Mouse (Mus musculus) large intestine, adult 2 months (tissue): ENCODE measurements at regions not wholly inside any gene's neighbourhood (a gene's known extent, or its start where the extent isn't known, plus 50 kb on each side); places are given as distances from the start of the nearest gene placed in this dataset.

Experiments used
- DNase-seq: peaks from one replicate; pipeline ENCODE4 v3.0.0-alpha.2; 2012; ENCODE audit warnings: low read depth, low spot score
- WGBS: fragments of 180-500 bp; shearing (Covaris S2); methylation state at CpG from one replicate; pipeline ENCODE4 v1.1.7; 2018; 5-methylcytosine and 5-hydroxymethylcytosine counted together

DNA sequence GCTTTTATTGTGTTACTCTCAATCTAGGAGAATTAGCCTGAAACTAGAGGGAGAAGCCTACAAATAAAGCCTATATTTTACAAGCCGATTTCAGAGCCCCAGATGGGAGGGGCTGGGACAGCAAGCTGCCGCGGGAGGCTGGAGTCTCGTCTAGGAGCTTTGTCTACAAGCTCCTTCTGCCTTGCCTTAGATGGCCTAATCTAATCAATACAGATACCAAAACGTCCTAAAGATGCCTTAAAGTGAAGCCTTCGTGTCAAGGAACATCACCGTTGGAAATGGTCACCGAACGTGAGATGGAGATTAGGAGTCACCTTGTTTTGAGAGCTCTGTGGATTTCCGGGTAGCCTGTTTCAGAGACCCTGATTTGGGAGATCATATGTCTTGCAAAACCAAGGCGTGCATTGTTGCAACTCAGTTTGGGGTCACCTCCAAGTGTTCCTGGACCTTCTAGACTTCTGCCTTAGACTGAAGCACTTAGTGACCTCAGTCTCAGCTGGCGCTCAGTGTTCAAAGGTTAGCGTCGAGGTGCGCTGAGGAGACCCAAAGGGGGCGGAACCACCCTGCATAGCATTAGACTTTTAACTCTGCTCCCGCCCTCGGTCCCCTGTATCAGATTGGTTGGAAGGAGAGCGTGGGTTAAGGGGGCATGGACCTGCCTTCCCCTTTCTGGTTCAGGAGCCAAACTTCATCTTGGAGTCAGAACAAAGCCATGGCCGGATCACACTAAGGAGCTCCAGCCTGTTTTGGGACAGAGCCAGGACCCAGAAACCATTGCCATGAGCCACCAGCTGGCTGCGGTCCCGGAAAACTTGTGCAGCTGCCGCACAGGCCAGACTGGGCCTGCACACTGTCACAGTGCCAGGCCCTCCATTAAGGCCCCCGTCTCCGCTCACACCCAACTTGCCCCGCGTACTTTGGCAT lies 174.9 kb upstream of the Jmjd1c start:
- DNase-seq, result peak; percentile 85
- WGBS, result 5% methylated on average over 27 of the region's 27 CpGs

GRCm38 (mm10) chr10:66921776-66922175 lies 174.1 kb upstream of the Jmjd1c start:
- peak; percentile 33 for DNase-seq
- WGBS, result 16% methylated on average over 6 of the region's 6 CpGs

GRCm38 (mm10) chr10:66922314-66922713 lies 173.6 kb upstream of the Jmjd1c start:
- DNase-seq, result no peak
- 43% methylated on average over 6 of the region's 6 CpGs for WGBS

DNA sequence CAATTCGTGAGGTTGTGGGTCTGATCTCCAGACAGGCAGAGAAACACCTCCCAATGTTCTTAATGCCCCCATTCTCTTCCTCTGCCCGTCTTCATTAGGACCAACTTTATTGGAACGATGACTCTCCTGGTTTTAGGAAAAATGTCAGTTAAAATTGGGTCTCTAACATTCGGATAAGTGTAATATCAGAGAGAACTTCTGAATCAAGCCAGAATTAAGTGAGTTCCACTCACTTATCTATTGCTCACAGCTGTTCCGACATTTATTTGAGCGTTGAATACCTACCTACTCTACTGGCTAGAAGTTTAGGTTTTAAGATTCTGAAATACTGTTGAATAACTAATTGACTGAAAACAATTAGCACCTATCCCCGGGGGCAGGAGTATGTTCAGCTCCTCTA lies 172.0 kb upstream of the Jmjd1c start:
- 93% methylated on average over 7 of the region's 7 CpGs for WGBS
- DNase-seq, result no peak

DNA sequence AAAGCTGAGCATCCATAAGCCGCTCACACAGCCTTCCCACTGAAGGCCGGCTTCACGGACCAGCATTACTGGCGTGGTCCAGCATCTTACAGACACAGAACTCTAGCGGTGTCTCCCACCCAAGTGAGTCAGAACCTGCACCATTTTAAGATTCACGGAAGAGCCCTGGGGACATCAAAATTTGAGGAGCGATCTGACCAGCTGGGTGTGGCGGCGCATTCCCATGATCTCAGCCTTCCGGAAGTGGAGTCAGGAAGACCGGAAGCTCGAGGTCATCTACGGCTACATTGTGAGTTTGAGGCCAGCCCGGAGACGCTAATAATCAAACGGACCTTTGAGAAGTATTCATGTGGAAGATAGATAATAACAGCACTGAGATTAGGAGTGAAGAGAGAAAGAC lies 171.5 kb upstream of the Jmjd1c start:
- no peak for DNase-seq
- 95% methylated on average over 16 of the region's 16 CpGs for WGBS

GRCm38 (mm10) chr10:66925553-66926127 lies 170.3 kb upstream of the Jmjd1c start:
- no peak for DNase-seq
- 60% methylated on average over 6 of the region's 6 CpGs for WGBS

DNA sequence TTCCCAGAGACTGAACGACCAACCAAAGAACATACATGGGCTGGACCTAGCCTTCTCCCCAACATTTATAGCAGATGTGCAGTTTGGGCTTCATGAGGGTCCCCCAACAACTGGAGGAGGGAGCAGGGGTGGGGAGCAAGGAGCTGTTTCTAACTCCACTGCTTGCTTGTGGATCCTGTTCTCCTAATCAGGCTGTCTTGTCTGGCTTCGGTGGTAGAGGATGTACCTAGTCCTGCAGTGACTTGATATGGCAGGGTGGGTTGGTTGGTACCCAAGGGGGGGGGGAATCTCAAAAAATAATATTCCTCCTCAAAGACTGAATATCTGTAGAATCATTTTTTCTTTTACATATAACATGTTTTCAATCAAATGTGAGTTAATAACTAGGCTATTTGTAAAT lies 168.3 kb upstream of the Jmjd1c start:
- 85% methylated on average over 2 of the region's 2 CpGs for WGBS
- no peak for DNase-seq

GRCm38 (mm10) chr10:66928211-66928990 lies 167.5 kb upstream of the Jmjd1c start:
- peak; percentile 36 for DNase-seq
- WGBS, result 32% methylated on average over 6 of the region's 6 CpGs

DNA sequence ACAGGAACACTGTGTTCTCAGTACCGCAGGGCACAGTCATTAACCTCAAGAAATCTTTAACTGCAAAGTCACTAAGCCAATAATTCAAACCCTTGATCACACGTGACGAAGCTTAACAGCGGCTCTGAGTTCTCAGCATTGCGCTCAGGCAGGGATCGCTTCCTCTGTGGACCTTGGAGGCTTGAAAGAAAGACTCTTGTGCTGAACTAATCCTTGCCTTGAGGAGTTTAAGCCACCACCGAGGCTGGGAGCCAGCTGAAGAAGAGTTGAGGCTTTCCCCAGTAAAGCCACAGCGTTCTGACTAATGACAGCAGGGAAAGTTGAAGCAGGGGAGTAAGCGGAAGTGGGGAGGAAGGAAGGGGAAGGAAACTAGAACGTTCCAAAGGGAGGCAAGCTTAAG lies 165.4 kb upstream of the Jmjd1c start:
- no peak for DNase-seq
- WGBS, result 60% methylated on average over 10 of the region's 10 CpGs

DNA sequence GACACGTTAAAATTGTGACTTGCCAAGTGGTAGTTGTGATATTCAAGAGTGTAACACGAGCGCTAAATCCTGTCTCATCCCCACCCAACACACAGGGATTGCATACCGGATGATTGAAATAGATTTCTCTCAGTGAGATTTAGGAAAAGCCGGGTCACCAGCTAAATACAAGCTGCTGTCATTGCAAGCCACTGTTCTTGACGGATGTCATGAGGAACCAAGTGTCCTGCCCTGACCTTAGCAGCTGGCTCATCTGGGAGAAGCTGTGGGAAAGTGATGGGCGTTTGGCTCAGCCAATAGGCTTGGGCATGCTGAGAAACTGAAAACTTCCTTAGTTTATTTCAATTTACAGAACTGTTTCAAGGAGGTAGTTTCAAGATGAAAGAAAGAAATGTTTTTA lies 164.4 kb upstream of the Jmjd1c start:
- DNase-seq, result no peak
- 74% methylated on average over 7 of the region's 7 CpGs for WGBS

DNA sequence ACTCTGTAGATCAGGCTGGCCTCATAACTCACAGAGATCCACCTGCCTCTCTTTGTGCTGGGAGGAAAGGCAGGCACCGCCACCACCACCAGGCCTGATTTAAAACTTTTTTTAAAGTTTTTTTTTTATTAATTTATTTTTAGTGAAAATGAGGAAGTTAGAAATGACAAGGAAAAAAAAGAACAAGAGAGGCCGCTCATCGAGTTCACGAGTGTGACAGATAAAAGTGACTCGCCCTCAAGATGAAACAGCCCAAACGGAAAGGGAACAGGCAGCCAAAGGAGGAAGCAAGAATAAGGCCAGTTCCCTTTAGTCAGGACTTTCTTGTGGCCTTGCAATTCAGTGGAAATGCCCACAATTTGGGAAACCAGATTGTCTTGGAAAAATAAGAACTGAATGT lies 163.4 kb upstream of the Jmjd1c start:
- 47% methylated on average over 6 of the region's 6 CpGs for WGBS

DNA sequence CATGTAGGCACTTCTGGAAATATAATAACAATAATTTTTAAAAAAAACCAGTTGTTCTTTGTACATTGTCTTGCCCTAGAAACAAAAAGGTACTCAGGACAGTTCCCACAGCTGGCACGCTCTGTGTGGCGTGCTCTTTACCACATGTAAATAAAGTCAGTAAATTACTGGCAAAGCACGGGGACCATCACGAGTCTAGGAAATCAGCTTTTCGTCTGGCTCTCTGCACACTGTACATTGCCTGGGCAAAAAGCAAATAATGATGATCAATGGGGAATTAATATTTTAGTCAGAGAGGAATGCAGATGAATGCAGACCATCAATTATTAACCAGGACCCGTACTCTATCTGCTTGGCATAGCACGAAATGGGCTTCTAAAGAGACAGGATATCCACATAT lies 162.2 kb upstream of the Jmjd1c start:
- no peak for DNase-seq
- WGBS, result 82% methylated on average over 7 of the region's 7 CpGs

More for the DNA sequence above, 163.4 kb upstream of the Jmjd1c start:
- DNase-seq, result no peak

DNA sequence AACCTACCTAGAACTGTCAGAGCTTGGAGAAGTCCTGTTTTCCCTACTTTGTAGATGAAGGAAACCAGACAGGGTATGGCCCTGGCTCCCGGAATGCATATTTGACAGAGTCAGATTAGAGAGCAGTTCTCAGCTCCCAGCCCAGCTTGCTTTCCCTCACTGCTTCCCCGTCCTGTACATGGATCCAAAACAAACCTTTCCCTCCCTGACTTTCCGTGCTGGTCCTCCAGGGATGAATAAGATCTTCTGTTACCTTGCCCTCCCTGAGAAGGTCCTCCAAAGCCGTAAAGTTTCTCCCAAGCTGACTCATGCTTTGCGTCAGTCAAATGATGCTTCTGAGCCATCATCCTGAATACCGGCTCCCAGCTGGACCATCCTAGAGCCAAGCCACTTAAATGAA lies 160.2 kb upstream of the Jmjd1c start:
- 49% methylated on average over 6 of the region's 6 CpGs for WGBS

DNA sequence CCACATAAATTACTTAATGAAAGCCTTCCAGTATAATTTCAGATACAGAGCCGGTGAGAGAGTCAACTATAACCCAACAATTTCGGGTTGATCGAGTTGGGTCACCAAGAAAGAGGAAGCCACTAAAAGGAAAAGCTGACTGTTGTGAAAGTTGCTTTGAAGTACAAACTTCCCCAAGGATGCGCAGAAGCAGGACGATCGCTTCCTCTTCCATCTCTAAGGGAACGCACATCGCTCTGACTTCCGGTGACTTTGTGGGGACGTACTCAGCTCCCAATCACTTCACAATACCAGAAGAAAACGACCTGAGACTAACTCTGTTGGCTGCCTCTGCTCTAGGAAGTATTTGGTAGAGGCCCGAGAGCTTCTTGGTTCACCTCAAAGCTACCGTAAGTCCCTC lies 158.8 kb upstream of the Jmjd1c start:
- 84% methylated on average over 13 of the region's 13 CpGs for WGBS
- DNase-seq, result no peak

More for the DNA sequence above, 160.2 kb upstream of the Jmjd1c start:
- DNase-seq, result no peak

DNA sequence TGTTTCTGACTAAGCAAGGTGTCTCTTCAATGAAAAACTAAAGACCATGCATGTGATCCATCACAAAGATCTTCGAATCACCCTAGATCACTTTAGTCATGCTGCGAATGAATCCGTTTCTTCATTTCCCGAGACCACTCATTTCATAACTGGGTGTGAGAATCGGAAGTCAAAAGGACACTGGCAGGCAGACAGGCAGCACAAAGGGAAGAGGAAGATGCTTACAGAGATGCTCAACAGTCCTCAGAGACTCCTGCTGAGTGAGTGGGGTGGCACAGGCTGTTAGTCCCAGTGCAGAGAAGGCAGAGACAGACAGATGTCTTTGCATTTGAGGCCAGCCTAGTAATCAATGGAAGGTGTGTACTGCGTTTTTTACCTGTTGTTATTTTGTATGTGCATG lies 155.6 kb upstream of the Jmjd1c start:
- no peak for DNase-seq
- WGBS, result 90% methylated on average over 6 of the region's 6 CpGs

DNA sequence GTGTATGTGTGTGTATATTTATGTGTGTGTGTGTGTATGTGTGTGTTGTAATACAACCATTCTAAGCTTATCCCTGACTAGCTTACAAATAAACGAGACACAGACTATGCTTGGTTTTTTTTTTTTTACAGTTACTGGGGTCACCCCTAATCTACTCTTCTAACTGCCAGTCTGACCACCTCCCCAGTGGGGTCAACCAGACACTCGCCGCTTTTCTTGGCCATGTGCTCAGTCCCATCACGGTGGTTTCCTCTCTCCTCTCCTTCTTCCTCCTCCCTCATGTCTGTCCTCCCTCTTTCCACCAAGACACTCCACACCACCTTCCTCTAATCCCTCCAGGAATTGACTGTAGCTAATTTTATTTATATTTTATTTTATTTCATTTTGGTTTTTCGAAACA lies 155.0 kb upstream of the Jmjd1c start:
- 84% methylated on average over 5 of the region's 5 CpGs for WGBS
- no peak for DNase-seq

DNA sequence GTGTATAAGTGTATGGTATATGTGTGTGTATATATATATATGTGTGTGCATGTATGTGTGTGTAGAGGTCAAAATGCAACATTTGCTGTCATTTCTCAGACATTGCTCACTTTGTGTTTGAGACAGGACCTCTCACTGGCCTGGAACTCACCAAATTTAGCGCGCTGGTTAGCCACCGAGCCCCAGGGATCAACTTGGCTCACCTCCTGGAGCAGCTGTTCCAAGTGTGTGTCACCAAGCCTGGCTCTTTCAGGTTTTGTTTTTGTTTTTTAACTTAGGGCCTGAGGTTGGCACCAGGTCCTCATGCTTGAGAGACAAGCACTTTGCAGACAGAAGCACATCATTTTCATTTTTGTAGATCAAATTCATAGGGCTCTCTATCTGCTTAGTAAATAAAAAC lies 154.0 kb upstream of the Jmjd1c start:
- DNase-seq, result no peak
- WGBS, result 81% methylated on average over 3 of the region's 3 CpGs

GRCm38 (mm10) chr10:66943875-66944274 lies 152.1 kb upstream of the Jmjd1c start:
- WGBS, result 42% methylated on average over 5 of the region's 5 CpGs
- no peak for DNase-seq

- no peak for DNase-seq
- 18% methylated on average over 2 of the region's 2 CpGs for WGBS
Measured at GRCm38 (mm10) chr10:66946161-66946560, 149.8 kb upstream of the Jmjd1c start.

- WGBS, result 97% methylated on average over 2 of the region's 2 CpGs
Measured at GRCm38 (mm10) chr10:66948329-66948728, 147.6 kb upstream of the Jmjd1c start.

More at GRCm38 (mm10) chr10:66948329-66948728, 147.6 kb upstream of the Jmjd1c start:
- DNase-seq, result no peak
